Mouse (Mus musculus) gastrocnemius, postnatal 4 days (tissue): ENCODE data around the gene Obsl1. TPM values are rescaled to one million over a fixed set of nuclear protein-coding genes. Genes with fewer than 3 reads are reported as not detected.
A peak's percentile ranks its signal among the peaks of the same experiment; 100 is the strongest.

Source experiments
- DNase-seq, 2 experiments: peaks; one replicate each; pipeline ENCODE4 v3.0.0; 2021 to 2022; ENCODE audit warnings: low spot score in 2 of 2, mixed read lengths in 2 of 2
- long read RNA-seq, 2 experiments: library from polyadenylated mRNA; stranded (forward); transcript quantifications; one replicate each; pipeline ENCODE4 v2.0.0; 2021
- total RNA-seq, 2 experiments: library from RNA; stranded (reverse); gene quantifications; 2 replicates each; pipeline ENCODE4 v1.2.3; 2021

The Obsl1 gene
- total RNA-seq, result 100 to 1,000 TPM; 203 to 213 TPM
- long read RNA-seq, experiment 1, full-length matches to known transcripts, result 10 of 63 reads
- long read RNA-seq, experiment 1, partial matches to known transcripts, result 34 of 63 reads
- long read RNA-seq, experiment 1, other reads (novel, unspliced or antisense), result 19 of 63 reads
- long read RNA-seq, experiment 2, full-length matches to known transcripts, result 23 of 132 reads
- long read RNA-seq, experiment 2, partial matches to known transcripts, result 69 of 132 reads
- long read RNA-seq, experiment 2, other reads (novel, unspliced or antisense), result 40 of 132 reads

DNA sequence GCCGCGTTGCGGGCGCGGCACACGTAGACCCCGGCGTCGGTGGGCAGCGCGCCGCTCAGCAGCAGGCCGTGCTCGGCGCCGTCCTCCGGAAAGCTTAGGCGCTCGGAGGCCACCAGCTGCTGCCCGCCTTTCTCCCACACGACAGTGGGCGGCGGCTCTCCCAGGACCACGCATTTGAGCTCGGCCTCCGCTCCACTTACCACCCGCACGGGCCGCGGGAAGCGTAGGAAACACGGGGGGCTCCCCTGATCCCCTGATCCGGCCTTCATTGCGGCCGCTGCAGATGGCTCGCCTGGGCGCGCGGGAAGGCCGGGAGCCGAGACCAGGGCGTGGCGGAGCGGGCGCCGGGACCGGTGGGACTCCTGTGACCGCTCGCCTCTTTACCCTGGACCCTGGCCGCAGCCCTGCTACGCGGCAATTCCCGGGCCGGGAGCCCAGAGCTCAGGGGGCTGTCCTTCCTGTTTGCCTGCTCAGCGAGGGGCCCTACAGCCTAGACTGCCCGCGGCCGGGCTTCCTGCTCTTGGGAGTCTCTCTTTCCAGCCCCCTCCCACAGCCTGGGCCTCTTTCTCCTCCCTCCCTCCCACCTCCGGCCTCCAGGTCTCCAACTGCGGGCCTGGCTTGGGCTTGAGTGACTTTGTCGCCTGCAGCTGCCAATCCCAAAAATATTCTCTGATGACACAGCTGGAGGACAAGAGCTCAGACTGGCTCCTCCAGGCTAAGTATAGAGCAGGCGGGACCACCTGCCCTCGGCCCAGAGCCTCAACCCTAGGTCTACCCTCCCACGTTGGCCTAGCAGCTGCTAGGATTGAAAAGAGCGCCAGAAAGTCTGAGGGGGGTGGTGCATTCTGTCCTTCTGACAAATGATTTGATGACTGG, at the start of gene Obsl1:
Obsl1 (minus strand) TSS at position 497 of the 876 bp plus-strand sequence.
- DNase-seq, result peak; percentile 78 to 88

DNA sequence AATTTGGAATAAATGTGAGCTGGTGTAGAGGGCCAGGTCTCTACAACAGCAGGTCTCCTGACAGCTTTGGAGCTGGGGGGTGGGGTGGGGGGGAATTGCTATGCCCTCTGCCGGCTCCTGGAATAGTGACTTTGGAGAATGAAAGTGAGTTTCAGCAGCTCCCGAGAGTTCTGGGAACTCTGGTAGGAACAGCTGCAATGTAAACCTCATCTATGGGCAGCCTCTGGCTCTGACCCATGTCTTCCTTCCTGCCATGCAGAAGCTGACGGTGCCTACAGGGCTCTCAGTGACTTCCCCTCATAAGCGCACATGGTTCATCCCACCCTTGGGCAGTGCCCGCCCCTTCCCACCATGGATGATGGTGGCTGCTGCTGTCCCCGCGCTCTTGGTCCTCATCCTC, 49.4 kb upstream of the Obsl1 start:
- no peak for DNase-seq

DNA sequence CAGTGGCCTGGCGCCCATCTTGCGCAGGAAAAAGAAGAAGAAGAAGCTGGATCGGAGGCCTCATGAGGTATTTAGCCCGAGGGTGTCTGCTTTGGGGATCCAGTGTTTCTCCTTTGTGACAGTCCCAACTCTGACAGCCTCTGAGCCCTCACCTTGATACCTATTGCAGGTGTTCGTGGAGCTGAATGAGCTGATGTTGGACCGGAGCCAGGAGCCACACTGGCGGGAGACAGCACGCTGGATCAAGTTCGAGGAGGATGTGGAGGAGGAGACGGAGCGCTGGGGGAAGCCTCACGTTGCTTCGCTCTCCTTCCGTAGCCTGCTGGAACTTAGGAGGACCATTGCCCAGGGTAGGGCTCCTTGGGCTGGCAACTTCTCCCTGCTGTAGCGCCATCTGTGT, 44.3 kb upstream of the Obsl1 start:
- no peak for DNase-seq

DNA sequence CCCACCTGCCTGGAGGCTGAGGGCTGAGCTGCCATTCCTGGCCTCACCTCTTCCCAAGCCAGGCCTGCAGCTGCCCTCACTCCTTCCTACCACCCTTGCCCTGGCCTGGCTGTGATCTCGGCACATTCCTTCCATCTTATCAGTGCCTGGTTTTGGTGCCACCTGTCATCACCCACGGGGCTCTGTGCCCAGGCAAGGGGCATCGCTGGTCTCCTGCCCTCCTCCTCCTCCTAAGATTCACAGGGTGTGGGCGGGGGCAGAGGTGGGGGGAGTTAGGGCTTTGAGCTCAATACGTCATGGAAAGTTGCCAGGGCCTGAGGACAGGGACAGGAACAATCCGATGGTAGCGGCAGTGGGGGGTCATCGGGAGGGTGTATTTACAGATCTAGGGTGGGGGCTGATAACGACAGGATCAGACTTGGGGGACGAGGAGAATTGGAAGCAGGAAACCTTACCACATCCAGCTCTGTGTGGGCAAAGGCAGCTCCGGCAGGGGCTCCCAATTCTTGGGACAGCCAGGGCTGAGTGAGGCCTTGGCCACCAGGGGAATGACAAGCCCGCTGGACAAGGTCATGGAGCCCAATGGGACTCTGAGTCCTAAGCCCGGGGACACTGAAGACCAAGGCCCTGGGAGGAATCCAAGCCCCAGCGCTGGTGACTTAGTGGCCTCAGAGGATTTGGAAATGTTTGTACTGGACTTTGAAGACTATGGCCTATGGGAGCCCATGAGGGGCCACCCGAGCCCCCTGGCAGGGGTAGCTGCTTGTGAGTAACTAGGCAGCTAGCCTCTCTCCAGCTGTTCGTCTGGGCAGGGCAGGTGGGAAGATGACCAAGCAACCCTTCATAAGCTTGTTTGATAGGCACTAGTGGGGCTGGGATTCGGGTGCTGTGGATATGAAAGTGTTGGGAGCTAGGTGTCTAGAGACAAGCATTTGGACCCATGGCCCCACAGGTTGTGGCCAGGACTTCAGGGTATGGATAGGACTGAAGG, 43.3 kb upstream of the Obsl1 start:
- no peak for DNase-seq

DNA sequence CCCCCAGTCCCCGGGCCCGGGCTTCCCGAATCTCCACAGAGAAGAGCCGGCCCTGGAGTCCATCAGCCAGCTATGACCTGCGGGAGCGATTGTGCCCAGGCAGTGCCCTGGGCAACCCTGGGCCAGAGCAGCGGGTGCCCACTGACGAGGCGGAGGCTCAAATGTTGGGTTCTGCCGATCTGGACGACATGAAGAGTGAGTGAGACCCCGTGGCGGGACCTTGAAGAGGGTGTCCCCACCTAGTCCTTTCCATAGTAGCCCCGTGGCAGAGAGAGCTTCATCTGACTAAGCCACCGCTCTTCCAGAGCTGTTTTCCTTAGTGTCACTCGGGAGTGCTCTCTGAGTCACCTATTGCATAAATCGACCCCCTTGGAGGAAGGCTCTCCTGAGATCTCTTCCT, 42.6 kb upstream of the Obsl1 start:
- no peak for DNase-seq

DNA sequence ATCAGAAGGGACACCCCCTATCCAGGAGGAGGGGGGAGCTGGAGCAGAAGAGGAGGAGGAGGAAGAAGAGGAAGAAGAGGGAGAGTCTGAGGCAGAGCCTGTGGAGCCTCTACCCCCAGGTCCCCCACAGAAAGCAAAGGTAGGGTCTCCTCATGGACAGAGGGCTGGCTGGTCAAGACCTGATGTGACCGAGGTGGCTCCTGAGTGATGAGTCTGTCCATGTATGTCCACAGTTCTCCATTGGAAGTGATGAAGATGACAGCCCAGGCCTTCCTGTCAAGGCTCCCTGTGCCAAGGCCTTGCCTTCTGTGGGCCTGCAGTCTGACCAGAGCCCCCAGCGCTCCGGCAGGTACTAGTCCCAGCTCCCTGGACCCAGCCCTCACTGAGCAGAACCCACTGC, 41.8 kb upstream of the Obsl1 start:
- no peak for DNase-seq

DNA sequence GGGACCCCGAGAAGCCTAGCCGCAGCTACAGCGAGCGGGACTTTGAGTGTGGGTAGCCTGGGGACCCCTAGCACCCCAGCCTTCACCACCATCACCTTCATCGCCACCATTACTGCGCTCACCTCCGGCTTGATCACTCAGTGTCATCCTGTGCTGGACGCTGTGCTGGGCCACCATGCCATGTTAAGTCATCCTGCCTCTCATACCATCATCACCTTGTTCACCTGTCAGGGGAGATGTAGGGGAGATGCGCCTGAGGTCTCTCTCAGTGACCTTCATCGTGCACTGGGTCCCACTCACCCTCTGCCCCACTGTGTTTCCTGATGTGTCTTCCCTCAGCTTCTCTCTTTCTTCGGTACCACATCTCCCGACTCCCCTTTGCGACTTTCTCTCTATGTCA, 41.1 kb upstream of the Obsl1 start:
- no peak for DNase-seq

DNA sequence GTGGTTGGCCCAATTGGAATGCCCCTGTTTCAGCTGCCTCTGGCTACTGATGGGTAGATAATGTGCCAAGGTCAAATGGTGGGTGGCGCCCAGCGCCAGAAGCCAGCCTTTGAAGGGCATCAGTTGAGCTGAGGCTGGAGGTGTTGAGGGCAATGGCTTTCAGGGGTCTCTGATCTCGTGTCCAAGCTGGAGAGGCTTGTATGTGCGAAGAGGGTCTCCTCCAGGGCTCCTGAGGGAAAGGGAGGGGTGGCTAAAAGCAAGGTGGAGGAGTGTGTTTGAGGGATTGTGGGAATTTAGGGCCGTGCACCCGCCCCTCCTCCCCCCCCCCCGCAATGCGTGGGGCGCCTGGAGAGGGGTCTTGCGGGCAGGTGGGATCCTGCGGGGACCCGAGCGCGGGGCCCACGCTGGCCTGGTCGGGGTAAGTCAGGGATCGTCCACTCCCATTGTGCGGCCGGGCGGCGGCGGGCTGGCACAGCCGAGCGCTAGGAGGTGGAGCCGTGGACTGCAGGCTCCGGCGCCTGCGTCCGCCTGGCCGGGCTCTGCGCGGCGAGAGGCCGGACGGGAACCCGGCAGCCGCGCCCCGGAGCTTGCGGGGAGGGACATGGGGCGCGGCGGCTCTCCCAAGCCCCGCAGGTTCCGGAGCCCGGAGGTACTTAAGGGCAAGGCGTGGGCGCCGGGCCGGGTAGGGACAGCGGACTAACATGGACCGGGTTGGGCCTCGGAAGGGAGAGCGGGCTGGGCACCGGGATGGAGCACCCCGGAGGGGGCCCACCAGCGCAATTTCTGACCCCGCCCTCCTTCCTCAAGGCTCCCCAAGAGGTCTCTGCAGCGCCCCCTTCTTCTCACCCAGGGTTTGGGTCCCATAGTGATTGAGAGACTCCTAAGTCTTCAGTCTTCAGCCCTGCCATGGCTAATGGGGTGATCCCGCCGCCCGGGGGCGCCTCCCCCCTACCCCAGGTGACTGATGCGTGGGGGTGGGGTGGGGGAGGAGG, 40.0 kb upstream of the Obsl1 start, which contains the start of gene Slc4a3:
Slc4a3 (plus strand) TSS at position 302 of the 992 bp plus-strand sequence.
- DNase-seq, result peak; percentile 53 to 68

DNA sequence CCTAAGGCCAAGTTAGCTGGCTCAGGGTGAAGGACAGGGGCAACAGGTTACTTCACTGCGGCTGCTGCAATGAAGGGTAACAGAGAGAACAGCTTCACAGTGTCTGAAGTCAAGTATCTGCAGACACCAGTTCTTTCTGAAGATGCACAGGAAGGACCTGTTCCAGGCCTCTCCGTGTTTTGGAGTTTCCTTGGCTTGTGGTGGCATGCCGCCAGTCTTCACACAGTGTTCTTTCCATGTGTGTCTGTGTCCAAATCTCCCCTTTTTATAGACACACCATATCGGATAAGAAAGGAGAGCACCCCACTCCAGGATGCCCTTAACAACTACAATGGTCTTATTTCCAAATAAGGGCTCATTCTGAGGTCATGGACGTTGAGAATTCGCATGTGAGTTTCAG, 38.1 kb upstream of the Obsl1 start:
- DNase-seq, result no peak

DNA sequence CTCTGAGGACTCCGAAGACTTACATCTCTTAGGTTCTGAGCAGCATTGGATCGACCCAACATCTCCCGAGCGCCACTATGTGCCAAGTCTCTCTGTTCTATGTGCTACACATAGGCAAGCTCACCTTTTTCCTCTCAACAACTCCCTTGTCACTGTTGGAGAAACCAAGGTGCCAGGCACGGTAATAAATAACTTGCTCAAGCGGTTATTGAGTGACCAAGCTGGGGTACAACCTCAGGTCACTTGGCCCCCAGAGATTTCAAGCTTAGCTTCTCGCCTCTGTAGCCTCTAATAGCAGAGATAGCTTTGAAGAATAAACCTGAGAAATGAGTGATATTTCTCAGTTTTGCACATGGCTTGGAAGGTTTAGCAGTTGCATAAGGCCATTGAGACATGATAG, 35.2 kb upstream of the Obsl1 start:
- no peak for DNase-seq

DNA sequence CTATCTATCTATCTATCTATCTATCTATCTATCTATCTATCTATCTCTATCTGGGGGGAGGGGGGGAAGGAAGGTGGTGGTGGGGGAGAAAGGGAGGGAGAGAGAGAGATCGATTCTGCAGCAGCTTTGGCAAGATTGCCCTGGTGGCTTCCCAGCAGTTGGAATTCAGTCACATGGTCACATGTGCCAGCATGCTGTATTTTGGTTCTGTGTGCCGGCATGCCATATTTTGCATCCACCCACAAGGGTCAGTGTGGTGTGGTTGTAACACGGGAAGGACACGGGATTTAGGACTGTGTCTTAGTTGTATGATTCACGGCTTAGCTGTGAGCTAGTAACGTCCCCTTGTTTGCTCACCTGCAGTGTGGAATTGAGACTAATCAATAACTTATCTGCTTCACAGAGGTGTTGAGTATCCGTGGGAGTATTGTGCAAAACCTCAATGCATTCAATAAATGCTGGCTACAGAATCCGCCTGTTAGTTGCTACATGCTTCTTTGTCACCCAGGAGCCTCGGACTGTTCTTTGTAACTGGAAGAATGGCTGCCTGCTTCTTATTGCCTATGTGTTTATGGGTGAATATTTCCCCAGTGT, 32.4 kb upstream of the Obsl1 start:
- DNase-seq, result no peak

DNA sequence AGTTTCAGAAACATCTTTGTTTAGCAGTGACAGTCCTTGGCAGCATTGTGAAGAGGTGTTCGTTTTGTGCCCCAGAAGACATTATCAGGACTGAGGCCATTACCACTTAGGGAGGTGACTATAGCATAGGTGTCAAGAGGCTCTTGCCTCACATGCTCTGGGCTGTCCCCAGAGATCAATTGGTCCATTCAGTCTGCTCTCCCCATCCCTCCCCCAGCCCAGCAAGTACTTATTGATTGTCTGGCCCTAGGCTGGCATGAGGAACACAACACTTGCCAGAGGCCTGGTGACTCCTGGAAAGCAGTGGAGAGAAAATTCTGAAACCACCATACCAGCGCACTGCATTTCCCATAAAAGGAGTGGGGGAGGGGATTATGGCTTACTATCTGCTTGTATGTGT, 31.3 kb upstream of the Obsl1 start:
- DNase-seq, result no peak

DNA sequence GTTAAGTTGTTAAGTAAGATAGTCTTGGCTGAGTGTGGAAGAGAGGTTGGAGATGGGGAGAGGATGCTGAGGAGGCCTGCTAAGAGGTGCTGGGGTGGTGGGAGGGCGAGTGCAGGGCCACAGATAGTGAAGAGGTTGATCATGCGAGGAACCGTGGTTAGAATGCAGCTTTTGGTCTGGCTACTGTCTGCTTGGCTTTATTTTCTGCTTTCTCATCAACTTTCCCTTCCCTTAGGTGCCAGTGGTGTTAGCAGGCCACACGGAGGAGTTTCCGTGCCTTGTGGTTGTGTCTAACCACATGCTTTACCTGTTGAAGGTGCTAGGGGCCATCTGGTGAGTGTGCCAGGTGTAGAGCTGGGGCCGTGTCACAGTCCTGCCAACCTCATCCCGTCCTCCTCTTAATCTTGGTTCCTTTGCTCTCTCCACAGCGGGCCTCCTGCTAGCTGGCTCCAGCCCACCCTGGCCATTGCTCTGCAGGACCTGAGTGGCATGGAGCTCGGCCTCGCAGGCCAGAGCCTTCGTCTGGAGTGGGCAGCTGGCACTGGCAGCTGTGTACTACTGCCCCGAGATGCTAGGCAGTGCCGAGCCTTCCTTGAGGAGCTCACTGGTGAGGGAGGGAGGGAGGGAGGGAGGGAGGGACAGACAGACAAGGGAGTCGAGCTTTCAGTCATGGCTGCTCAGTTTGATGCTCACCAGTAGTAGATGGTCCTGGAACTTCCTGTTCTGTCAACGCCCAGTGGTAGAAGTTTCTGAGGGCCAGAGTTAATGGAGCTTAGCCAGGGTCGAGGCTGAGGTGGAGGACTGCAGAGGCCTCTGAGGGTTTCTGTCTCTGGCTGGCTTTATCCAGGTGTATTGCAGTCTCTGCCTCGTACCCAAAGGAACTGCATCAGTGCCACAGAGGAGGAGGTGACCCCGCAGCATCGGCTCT, 27.3 kb upstream of the Obsl1 start:
- DNase-seq, result no peak

DNA sequence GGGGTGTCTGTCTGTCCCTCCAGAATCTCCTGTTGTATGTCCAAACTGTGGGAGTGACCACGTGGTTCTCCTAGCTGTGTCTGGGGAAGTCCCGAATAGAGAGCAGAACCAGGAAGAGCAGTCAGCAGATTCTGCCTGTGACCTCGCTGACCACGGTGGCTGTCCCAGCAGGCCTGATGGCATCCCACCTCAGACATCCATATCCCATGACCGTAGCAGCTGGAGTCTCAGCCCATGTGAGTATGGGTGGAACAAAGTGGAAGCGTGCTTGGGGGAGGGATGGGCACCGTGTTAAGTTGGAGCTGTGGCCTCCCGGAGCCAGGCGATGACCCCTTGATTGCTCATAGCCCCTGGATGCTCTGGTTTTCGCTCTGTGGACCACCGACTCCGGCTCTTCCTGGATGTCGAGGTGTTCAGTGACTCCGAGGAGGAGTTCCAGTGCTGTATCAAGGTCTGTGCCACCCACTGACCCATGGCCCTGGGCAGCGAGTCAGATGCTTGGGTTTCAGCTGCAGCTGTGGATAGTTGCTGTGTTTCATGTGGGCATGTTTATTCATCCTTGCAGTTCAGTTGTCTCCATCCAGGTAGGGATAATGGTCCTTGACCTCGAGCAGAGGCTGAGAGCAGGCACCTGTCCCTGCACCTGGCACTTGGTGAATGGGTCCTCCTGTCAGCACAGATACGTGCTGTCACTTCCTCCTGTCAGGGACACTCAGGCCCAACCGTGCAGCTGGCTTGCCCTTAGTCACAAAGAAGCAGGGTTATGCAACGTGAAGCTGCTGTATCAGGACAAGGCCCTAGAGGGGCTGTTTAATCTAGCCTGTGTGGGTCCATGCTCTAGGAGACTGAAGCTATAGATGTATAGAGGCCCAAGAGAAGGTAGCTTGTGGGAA, 26.3 kb upstream of the Obsl1 start:
- no peak for DNase-seq

DNA sequence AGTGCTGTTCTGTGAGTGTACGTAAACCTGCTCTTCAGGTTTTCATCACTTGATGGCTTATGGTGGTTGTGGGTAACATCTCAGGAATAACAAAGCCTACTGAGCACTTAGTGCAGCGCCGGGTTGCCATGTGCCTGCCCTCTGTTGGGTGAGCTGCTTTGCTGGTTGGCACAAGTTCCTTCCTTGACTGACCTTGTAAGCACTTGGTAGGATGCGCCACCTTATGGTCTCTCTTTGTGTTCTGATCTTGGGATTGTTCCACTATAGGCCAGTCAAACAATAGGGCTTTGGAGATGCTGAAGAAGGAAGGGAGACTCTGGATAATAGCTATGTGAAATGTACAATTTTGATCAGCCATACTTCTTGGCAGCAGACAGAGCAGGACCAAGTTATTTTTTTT, 24.3 kb upstream of the Obsl1 start:
- no peak for DNase-seq

DNA sequence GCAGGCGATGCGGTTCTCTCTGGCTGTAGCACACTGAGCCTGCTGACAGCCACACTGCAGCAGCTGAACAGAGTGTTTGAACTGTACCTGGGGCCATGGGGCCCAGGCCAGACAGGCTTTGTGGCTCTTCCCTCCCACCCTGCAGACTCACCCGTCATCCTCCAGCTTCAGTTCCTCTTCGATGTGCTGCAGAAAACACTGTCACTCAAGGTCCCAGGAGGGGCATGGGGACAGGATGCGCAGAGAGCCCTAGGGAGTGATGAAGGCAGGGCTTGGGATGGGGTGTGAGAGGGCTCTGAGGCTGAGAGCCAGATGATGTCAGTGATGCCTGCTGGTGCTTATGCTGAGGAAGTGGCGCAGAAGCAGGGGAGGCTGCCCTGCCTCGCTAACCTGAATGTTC, 18.4 kb upstream of the Obsl1 start:
- DNase-seq, result no peak

DNA sequence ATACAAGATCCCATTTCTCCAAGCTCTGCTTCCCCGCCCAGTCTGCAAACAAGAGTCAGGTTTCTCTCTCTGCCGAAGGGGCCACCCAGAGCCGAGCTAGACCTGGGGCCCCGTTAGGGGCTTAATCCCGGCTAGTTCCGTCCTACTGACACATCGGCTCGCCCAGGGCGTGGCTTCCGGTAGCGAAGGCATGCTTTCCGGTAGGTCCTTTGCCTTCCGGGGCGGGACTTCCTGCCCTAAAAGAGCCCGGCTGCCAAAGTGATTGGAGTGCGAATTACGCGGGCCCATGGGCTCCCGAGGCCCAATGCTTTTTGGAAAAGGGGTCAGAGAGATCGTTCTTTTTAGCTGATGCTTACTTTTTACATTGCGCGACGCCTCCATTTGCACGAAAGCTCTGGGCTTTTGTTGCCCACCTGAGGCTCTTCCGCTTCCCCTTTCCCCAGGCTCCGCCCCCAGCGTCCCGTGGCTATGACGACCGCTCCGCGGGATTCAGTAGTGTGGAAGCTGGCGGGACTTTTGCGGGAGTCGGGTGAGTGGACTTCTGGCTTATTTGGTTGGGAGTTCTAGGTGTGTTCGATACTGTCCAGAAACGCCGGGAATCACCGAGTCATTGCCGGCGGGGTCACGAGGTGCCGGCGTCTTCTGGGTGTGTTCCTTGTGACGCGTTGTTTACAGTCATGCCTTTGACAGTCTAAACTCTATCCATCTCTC, 15.2 kb upstream of the Obsl1 start, which contains the start of gene Stk11ip:
Stk11ip (plus strand) TSS at position 209 of the 711 bp plus-strand sequence.
- DNase-seq, result peak; percentile 88 to 96
